Mouse (Mus musculus) left cerebral cortex, postnatal 25 days (tissue): ENCODE measurements around the gene Ltbp1. TPM values are rescaled to one million over a fixed set of nuclear protein-coding genes. Genes with fewer than 3 reads are reported as not detected.

Experiments
- DNase-seq, 2 experiments: peaks; one replicate each; pipeline ENCODE4 v3.0.0; 2022; ENCODE audit warnings: low spot score in 2 of 2, mixed read lengths in 1 of 2
- intact Hi-C: fragments of 180-260 bp; cut with DNase I; formaldehyde crosslinking; loops from one replicate; pipeline ENCODE4 v1.15.1; 2025
- total RNA-seq, 2 experiments: library from RNA; stranded (reverse); gene quantifications; 2 replicates each; pipeline ENCODE4 v1.2.3; 2021

The Ltbp1 gene
- total RNA-seq, 2 experiments from 2014 or later, result 8.9 to 9.1 TPM

- DNase-seq, result peak; percentile 30 to 32
- intact Hi-C loops, result loop anchor here (5.0 kb wide), 1 partner anchor 560 kb away; no protein-coding TSS in a partner anchor
Observed at GRCm38 (mm10) chr17:75372371-75372770, 367.0 kb downstream of the Ltbp1 start.

- DNase-seq, result no peak
- intact Hi-C loops, result loop anchor here (5.0 kb wide), 1 partner anchor 562 kb away; no protein-coding TSS in a partner anchor
Observed at GRCm38 (mm10) chr17:75374287-75375024, 369.1 kb downstream of the Ltbp1 start.

- intact Hi-C loops, result no loop called here
- no peak for DNase-seq
Observed at GRCm38 (mm10) chr17:75378256-75378871, 373.0 kb downstream of the Ltbp1 start.

GRCm38 (mm10) chr17:75380167-75380566 lies 374.8 kb downstream of the Ltbp1 start:
- intact Hi-C loops, result loop anchor here (10.0 kb wide), 1 partner anchor 295 kb away; no protein-coding TSS in a partner anchor
- no peak for DNase-seq

GRCm38 (mm10) chr17:75388402-75388801 lies 383.0 kb downstream of the Ltbp1 start:
- DNase-seq, result no peak
- intact Hi-C loops, result loop anchor here (10.0 kb wide), 1 partner anchor 304 kb away; no protein-coding TSS in a partner anchor

GRCm38 (mm10) chr17:75390142-75390541 lies 384.8 kb downstream of the Ltbp1 start:
- intact Hi-C loops, result no loop called here
- DNase-seq, result peak in 1 of 2 experiments; percentile 24

GRCm38 (mm10) chr17:75391429-75392192 lies 386.2 kb downstream of the Ltbp1 start:
- no peak for DNase-seq
- intact Hi-C loops, result no loop called here

- intact Hi-C loops, result loop anchor here (10.0 kb wide), 1 partner anchor 128 kb away; no protein-coding TSS in a partner anchor
- DNase-seq, result peak; percentile 17 to 60
Observed at GRCm38 (mm10) chr17:75406405-75406804, 401.0 kb downstream of the Ltbp1 start.

- intact Hi-C loops, result no loop called here
- no peak for DNase-seq
Observed at GRCm38 (mm10) chr17:75416861-75417260, 411.5 kb downstream of the Ltbp1 start.

GRCm38 (mm10) chr17:75434152-75434551 lies 428.8 kb downstream of the Ltbp1 start:
- intact Hi-C loops, result no loop called here
- no peak for DNase-seq

GRCm38 (mm10) chr17:75434871-75435270 lies 429.5 kb downstream of the Ltbp1 start:
- intact Hi-C loops, result no loop called here

GRCm38 (mm10) chr17:75435599-75435998 lies 430.2 kb downstream of the Ltbp1 start, which contains the start of gene Rasgrp3:
Gene Rasgrp3 (plus strand): TSS chr17:75435896.
- DNase-seq, result peak in 1 of 2 experiments; percentile 38
- intact Hi-C loops, result no loop called here

More at GRCm38 (mm10) chr17:75434871-75435270, 429.5 kb downstream of the Ltbp1 start:
- DNase-seq, result no peak

GRCm38 (mm10) chr17:75436095-75436494 lies 430.7 kb downstream of the Ltbp1 start:
- intact Hi-C loops, result no loop called here
- no peak for DNase-seq

GRCm38 (mm10) chr17:75436819-75437218 lies 431.5 kb downstream of the Ltbp1 start:
- DNase-seq, result no peak
- intact Hi-C loops, result no loop called here

- intact Hi-C loops, result no loop called here
- no peak for DNase-seq
Observed at GRCm38 (mm10) chr17:75437239-75437750, 431.9 kb downstream of the Ltbp1 start.

- no peak for DNase-seq
- intact Hi-C loops, result no loop called here
Observed at GRCm38 (mm10) chr17:75438162-75438561, 432.8 kb downstream of the Ltbp1 start.

GRCm38 (mm10) chr17:75439062-75439461 lies 433.7 kb downstream of the Ltbp1 start:
- DNase-seq, result no peak
- intact Hi-C loops, result no loop called here

GRCm38 (mm10) chr17:75440619-75441018 lies 435.3 kb downstream of the Ltbp1 start:
- DNase-seq, result no peak
- intact Hi-C loops, result no loop called here

GRCm38 (mm10) chr17:75441260-75441830 lies 436.0 kb downstream of the Ltbp1 start:
- intact Hi-C loops, result no loop called here
- DNase-seq, result no peak
